Mouse (Mus musculus): ENCODE measurements around the gene Cmip. TPM values are rescaled to one million over a fixed set of nuclear protein-coding genes. Genes with fewer than 3 reads are reported as not detected.

The Cmip gene
- polyA plus RNA-seq, 1 experiment from 2014 or later: 11.5 TPM

DNA sequence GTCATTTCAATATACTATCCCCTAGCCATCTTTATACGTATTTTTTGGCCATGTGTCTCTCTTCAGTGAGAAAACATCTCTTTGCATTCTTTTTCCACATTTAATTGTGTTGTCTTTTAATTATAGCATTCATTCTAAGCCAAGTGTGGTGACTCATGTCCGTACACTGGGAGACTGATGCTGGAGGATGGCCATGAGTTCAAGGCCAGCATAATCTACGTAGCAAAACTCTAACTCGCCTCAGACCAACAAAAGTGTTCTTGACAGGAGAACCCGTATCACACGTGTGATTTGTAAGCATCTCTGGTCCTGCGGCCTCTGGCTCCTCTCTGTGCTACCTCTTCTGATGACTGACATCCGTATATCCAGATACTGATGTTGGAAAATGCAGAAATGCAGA, 227.9 kb downstream of the Cmip start:
- Histone ChIP-seq H3K4me2 (no peak overlapping the region), H3K9me3 (replicated peaks) (no peaks in the 10 kb centered on the region), H3K4me1 (replicated peaks) (0 out of 2 replicates have a peak, but pooled peaks cover 3% of the 10 kb centered on the region), H3K4me3 (replicated peaks) (no peak overlapping the region), H3K27ac (replicated peaks) (no peak overlapping the region), H3K9ac (no peak overlapping the region), H3K36me3 (replicated peaks) (no peaks in the 10 kb centered on the region), H3K27me3 (no peaks in the 10 kb centered on the region)
- no peak for ATAC-seq (ENCODE audit: insufficient read depth)
- WGBS (ENCODE audit: insufficient replicate concordance): 69% methylated on average over 8 of the region's 8 CpGs

DNA sequence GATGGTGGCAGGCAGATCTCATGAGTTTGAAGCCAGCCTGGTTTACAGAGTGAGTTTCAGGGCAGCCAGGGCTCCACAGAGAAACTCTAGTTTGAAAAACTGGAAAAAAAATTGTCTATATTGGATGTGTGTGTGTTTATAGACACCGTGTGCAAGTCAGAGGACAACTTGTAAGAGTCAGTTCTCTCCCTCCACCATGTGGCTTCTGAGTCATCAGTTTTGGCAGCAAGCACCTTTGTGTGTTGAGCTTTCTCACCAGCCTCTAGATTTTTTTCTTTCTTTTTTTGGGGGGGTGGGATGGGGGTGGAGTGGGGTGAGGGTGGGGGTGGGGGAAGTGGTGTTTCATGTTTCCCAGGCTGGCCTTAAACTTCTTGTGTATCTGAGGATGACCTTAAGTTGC, 228.5 kb downstream of the Cmip start:
- no peak for ATAC-seq (ENCODE audit: insufficient read depth)
- Histone ChIP-seq H3K9ac (no peak overlapping the region), H3K9me3 (replicated peaks) (no peaks in the 10 kb centered on the region), H3K27ac (replicated peaks) (no peak overlapping the region), H3K4me2 (no peak overlapping the region), H3K4me3 (replicated peaks) (no peak overlapping the region), H3K27me3 (no peaks in the 10 kb centered on the region), H3K36me3 (replicated peaks) (no peaks in the 10 kb centered on the region), H3K4me1 (replicated peaks) (0 out of 2 replicates have a peak, but pooled peaks cover 3% of the 10 kb centered on the region)
- whole genome bisulfite sequencing (ENCODE audit: insufficient replicate concordance): 56% methylated on average over 1 of the region's 1 CpGs

DNA sequence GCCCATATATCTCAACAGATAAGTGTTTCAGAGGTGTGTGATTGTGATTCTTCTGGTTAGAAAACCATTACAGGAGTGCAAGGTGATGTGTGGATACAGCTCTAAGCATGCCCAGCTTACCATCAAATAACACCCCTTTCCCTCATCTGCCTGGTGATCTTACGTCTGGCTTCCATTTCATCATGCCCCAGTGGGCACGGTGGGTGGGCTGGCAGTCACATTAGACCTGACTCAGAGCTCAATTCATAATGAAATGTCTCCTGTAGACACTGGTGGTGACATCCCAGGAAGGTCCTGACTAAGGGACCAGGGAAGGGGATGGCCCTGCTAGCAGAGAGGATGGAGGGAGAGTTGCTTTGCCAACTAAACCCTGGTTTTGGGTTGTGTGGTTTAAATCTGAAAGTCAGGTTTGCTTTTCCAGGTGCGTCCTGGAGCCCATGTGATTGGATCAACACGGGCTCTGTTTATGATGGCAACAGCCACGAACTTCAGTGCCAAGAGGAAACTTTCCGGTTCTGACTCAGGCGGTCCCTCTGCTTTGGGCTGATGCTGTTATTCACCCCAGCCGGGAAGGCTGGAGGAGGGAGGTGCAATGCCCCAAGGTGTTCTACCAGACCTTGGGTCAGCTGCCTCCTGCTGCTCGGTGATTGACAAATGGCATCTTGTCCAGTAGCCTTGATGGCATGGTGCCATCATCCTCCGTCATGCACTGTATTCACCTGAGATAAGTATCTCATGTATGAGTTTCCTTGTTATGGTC, 231.6 kb downstream of the Cmip start:
- Histone ChIP-seq H3K27ac (replicated peaks) (no peak overlapping the region), H3K4me1 (replicated peaks) (no peaks in the 10 kb centered on the region), H3K27me3 (no peaks in the 10 kb centered on the region), H3K4me3 (replicated peaks) (no peak overlapping the region), H3K4me2 (no peak overlapping the region), H3K36me3 (replicated peaks) (no peaks in the 10 kb centered on the region), H3K9me3 (replicated peaks) (no peaks in the 10 kb centered on the region), H3K9ac (no peak overlapping the region)
- no peak for ATAC-seq (ENCODE audit: insufficient read depth)
- WGBS (ENCODE audit: insufficient replicate concordance): 68% methylated on average over 10 of the region's 10 CpGs

DNA sequence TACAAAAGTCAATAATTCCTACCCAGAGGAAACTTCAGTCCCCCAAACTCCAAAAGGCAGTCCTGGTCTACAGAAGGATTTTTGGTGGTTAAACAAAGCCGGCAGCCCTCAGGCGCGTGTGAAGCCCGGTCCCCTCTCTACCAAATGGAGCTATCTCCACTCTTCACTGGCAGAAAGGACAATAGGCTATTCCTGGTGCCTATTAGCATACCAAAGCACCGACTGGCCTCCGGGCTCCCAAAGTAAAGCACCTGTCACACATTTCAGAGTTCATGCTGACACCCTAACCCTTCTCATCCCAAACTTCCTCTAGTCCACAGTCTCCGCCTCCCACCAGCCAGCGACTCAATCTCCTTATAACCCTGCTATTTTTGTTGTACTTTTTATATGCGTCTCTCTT, 236.7 kb downstream of the Cmip start:
- Histone ChIP-seq H3K27ac (replicated peaks) (no peak overlapping the region), H3K36me3 (replicated peaks) (no peaks in the 10 kb centered on the region), H3K9me3 (replicated peaks) (no peaks in the 10 kb centered on the region), H3K9ac (no peak overlapping the region), H3K4me3 (replicated peaks) (no peak overlapping the region), H3K4me2 (no peak overlapping the region), H3K27me3 (peaks cover 22% of the 10 kb centered on the region), H3K4me1 (replicated peaks) (0 out of 2 replicates have a peak, but pooled peaks cover 3% of the 10 kb centered on the region)
- ATAC-seq (ENCODE audit: insufficient read depth): no peak
- WGBS (ENCODE audit: insufficient replicate concordance): 43% methylated on average over 9 of the region's 9 CpGs

DNA sequence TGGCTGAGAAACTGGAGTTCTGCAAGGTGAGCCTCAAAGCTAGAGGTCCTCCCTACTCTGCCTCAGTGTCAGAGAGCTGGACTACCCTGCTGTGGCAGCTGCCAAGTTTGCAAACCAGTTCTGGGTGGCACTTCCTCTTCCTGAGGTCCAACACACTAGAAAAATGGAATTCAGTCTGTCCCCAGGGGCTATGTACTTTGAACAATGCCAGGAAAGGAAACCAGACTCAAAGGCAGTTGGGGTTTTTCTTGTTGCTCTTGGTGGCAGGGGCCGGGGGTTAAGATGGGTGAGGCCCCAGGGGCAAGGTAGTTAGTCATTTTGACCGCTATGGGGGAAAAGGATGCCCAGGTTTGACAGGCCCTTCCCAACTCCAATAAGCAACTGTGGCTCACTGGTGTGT, 238.0 kb downstream of the Cmip start:
- 0 out of 2 replicates have a peak, but pooled peaks cover 8% of the 10 kb centered on the region for H3K4me1 ChIP-seq (replicated peaks)
- no peak overlapping the region for H3K4me2 ChIP-seq
- H3K9ac ChIP-seq: no peak overlapping the region
- ATAC-seq (ENCODE audit: insufficient read depth): no peak
- no peaks in the 10 kb centered on the region for H3K36me3 ChIP-seq (replicated peaks)
- no peaks in the 10 kb centered on the region for H3K9me3 ChIP-seq (replicated peaks)
- H3K27me3 ChIP-seq: peaks cover 32% of the 10 kb centered on the region
- no peak overlapping the region for H3K4me3 ChIP-seq (replicated peaks)
- 36% methylated on average over 2 of the region's 2 CpGs for WGBS (ENCODE audit: insufficient replicate concordance)
- no peak overlapping the region for H3K27ac ChIP-seq (replicated peaks)

DNA sequence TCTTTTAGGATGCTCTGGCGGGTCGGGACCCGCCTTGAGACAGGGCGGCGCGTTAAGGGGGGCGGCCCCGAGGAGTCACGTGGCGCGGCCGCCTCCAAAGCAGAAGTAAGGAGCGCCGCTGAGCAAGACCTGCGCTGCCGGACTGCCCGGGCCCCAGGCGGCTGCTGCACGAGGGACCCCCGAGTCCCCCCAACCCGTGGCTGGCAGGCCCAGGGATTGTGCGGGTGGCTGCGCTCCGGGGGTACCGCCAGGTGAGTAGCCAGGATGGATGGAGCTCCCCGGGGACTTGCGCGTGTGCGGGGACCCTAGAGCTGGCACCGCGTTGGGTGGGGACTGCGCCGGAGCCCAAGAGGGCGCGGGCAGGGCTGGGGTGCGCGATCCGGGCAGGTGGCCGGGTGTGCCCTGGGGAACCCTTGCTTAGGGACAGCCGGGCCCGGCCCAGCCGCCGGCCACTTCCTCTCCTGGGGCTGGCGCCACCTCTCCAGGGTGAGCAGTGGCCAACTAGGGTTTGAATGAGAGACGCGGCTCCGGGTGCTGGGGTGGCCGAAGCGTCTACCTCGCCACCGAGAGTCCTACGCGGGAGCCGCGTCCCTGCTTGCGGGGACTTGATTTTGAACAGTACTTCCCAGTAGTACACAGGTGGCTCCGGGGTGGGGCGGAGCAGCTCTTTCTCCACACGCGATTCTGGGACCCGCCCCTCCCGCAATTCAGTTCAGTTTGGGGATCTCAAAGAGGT, 241.5 kb downstream of the Cmip start, which contains the start of gene Plcg2:
TSS of gene Plcg2 (plus strand) at position 113 of the 736 bp plus-strand sequence.
- H3K27ac ChIP-seq (replicated peaks): 0 out of 2 replicates have a peak within 1 kb of the TSS, but pooled peaks have one; percentile 29
- H3K4me2 ChIP-seq: peak within 1 kb of the TSS; percentile 79
- peak within 1 kb of the TSS; percentile 61 for H3K4me3 ChIP-seq (replicated peaks)
- no peaks in the 10 kb centered on the region for H3K9me3 ChIP-seq (replicated peaks)
- H3K36me3 ChIP-seq (replicated peaks): no peaks in the 10 kb centered on the region
- H3K4me1 ChIP-seq (replicated peaks): 0 out of 2 replicates have a peak, but pooled peaks cover 11% of the 10 kb centered on the region
- ATAC-seq (ENCODE audit: insufficient read depth): peak; percentile 64
- H3K27me3 ChIP-seq: peaks cover 32% of the 10 kb centered on the region
- WGBS (ENCODE audit: insufficient replicate concordance): under 1% methylated on average over 62 of the region's 62 CpGs
- H3K9ac ChIP-seq: peak within 1 kb of the TSS; percentile 56; the same call in 1 of the 2 replicates

DNA sequence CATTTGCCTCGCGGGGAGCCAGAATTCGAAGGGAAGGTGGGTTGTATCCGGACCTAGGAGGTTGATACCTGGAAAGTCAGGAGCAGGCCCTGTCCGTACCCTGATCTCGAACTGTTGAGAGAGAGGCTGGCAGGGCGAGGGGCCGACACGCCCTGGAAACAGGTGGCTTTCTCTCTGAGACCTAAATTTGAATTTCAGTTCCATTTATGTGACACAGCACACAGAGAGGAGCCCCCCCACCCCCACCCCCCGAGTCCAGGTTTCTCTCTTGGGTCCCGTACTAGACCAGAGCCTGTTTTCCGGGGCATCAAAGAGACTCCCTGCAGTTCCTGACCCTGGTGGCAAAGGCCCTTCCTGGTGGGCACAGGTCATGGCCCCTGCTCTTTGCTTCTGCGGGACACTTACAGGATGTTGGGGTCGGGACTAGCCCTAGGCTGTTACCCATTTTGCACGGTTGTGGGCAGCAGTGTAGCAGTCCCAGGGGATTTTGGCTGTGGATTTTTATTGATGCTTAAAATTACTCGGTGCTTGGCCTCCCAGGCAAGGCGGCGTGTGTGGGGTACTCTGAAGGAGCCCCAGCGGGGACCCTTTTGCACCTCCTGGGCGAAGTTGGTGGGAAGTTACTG, 242.2 kb downstream of the Cmip start:
- no peaks in the 10 kb centered on the region for H3K9me3 ChIP-seq (replicated peaks)
- H3K4me3 ChIP-seq (replicated peaks): peak overlapping the region; percentile 61
- ATAC-seq (ENCODE audit: insufficient read depth): no peak
- H3K27ac ChIP-seq (replicated peaks): no peak overlapping the region
- peak overlapping the region; percentile 79 for H3K4me2 ChIP-seq
- peaks cover 32% of the 10 kb centered on the region for H3K27me3 ChIP-seq
- no peaks in the 10 kb centered on the region for H3K36me3 ChIP-seq (replicated peaks)
- no peak overlapping the region for H3K9ac ChIP-seq
- H3K4me1 ChIP-seq (replicated peaks): 0 out of 2 replicates have a peak, but pooled peaks cover 11% of the 10 kb centered on the region
- 8% methylated on average over 20 of the region's 20 CpGs for WGBS (ENCODE audit: insufficient replicate concordance)

DNA sequence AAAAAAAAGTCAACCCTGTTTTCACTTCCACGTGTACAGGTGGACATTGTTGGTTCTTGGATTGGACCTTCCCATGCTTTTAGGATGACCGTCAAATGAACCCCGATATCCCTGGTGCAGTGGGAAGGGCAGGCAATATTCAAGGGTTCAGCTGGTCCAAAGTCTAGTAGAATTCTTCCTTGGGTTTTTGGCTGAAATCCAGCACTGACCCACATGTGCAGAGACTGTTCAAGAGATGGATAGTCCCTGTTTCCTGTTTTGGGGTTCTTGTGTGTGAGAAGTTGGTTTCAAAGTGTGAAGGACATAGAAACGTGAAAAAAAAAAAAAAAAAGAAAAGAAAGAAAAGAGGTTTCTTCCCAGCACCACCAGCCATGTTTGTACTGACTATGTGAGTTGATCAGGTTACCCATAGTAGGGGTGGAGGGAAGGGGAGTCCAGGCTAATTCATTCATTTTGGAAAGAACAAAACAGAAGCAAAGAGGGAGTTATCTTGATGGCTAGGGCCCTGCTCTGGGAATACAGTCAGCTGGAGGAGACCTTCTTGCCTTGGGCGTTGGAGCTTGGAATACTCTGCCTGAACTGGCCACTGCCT, 243.5 kb downstream of the Cmip start:
- Histone ChIP-seq H3K9ac (no peak overlapping the region), H3K4me1 (replicated peaks) (0 out of 2 replicates have a peak, but pooled peaks cover 11% of the 10 kb centered on the region), H3K9me3 (replicated peaks) (no peaks in the 10 kb centered on the region), H3K27me3 (peaks cover 32% of the 10 kb centered on the region), H3K4me2 (no peak overlapping the region), H3K27ac (replicated peaks) (no peak overlapping the region), H3K36me3 (replicated peaks) (no peaks in the 10 kb centered on the region), H3K4me3 (replicated peaks) (no peak overlapping the region)
- WGBS (ENCODE audit: insufficient replicate concordance): 37% methylated on average over 5 of the region's 5 CpGs
- ATAC-seq (ENCODE audit: insufficient read depth): no peak

DNA sequence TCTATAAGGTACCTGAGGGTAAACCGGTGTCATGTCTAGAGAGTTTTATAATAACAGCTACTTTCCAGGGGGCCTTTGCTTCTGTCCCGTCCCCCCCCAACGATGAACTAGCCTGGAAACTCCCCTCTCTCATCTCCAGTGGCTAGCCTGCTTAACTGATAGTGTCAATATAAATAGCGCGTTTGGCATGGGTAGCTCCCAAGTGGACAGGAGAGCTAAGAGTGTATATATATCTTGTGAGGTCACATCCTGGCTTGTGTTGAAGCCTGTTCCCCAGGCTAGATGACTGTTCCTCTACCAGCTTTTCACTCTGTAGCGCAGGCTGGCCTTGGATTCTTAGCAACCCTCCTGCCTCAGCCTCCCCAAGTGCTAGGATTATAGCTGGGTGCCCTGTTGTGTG, 244.5 kb downstream of the Cmip start:
- Histone ChIP-seq H3K9me3 (replicated peaks) (no peaks in the 10 kb centered on the region), H3K27me3 (peaks cover 32% of the 10 kb centered on the region), H3K27ac (replicated peaks) (no peak overlapping the region), H3K4me1 (replicated peaks) (0 out of 2 replicates have a peak, but pooled peaks cover 11% of the 10 kb centered on the region), H3K4me3 (replicated peaks) (no peak overlapping the region), H3K4me2 (no peak overlapping the region), H3K9ac (no peak overlapping the region), H3K36me3 (replicated peaks) (no peaks in the 10 kb centered on the region)
- WGBS (ENCODE audit: insufficient replicate concordance): 66% methylated on average over 6 of the region's 6 CpGs
- no peak for ATAC-seq (ENCODE audit: insufficient read depth)

DNA sequence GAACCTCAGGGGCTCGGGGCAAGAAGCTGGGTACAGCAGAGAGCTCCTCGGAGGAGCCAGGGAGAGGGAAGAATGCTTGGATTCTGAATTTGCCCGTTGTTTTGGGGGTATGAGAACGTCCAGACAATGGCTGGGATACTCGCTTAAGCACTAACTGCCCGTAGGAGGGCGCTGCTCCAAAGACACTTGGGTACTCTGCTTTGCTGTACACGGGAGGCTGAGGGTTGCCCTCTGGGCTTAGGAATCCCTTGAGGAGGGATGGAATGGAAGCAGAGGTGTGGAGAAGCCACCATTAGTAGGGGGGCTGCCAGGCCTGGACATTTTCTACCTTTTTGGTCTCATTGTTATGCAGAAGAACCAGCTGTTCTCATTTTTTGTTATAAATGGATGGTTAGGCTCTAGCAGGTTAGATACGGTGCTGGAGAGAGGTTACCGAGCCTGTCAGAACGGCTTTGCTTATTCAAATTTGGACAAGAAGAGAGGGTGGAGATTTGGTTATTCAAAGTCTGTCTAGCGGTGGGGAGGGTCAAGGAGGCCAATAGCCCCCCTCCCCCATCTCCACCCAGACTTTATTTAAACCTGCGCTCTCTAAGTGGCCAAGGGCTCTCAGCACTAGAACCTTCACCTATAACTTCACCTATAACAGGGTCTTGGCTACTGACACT, 246.7 kb downstream of the Cmip start:
- Histone ChIP-seq H3K4me2 (no peak overlapping the region), H3K4me3 (replicated peaks) (no peak overlapping the region), H3K36me3 (replicated peaks) (no peaks in the 10 kb centered on the region), H3K4me1 (replicated peaks) (0 out of 2 replicates have a peak, but pooled peaks cover 11% of the 10 kb centered on the region), H3K27ac (replicated peaks) (no peak overlapping the region), H3K9ac (no peak overlapping the region), H3K27me3 (peaks cover 10% of the 10 kb centered on the region), H3K9me3 (replicated peaks) (no peaks in the 10 kb centered on the region)
- WGBS (ENCODE audit: insufficient replicate concordance): 71% methylated on average over 13 of the region's 13 CpGs
- no peak for ATAC-seq (ENCODE audit: insufficient read depth)
